Mouse (Mus musculus) lung, adult 2 months (tissue): Measurements from ENCODE around the gene Mrgpre. TPM values are rescaled to one million over a fixed set of nuclear protein-coding genes. Genes with fewer than 3 reads are reported as not detected.
A peak's percentile ranks its signal among the peaks of the same experiment; 100 is the strongest.

Source experiments
- DNase-seq: peaks from one replicate; pipeline ENCODE4 v3.0.0; 2022
- H3K4me1 ChIP-seq: fragments of 200-500 bp; 2 replicates; pipeline ENCODE4 v1.6.1; 2011; ENCODE audit warnings: low read length; ENCODE audit not compliant: control insufficient read depth, insufficient read depth
- H3K4me3 ChIP-seq: fragments of 200-500 bp; replicated peaks from 2 replicates; pipeline ENCODE3; 2011; ENCODE audit warnings: low read depth, mild to moderate bottlenecking, control low read depth, low read length; ENCODE audit errors: extremely low read depth
- CTCF ChIP-seq: fragments of 200-500 bp; IDR thresholded peaks from 2 replicates; pipeline ENCODE4 v1.5.1; 2011; ENCODE audit warnings: mild to moderate bottlenecking, low read length, control low read depth; ENCODE audit not compliant: insufficient read depth
- POLR2A ChIP-seq: fragments of 200-500 bp; IDR thresholded peaks from 2 replicates; pipeline ENCODE4 v1.6.1; 2011; ENCODE audit warnings: low read depth, mild to moderate bottlenecking, control low read depth, low read length, borderline replicate concordance; ENCODE audit errors: extremely low read depth
- WGBS: fragments of 180-500 bp; shearing (Covaris S2); methylation state at CpG from one replicate; pipeline ENCODE4 v1.1.7; 2018; 5-methylcytosine and 5-hydroxymethylcytosine counted together
- polyA plus RNA-seq: library from polyadenylated mRNA; depleted of rRNA; stranded (reverse); fragments of >200 nt; gene quantifications from 2 replicates; pipeline ENCODE4 v1.2.3, GENCODE M21; 2012

Gene Mrgpre
- polyA plus RNA-seq, 1 experiment = 3.2 TPM

GRCm38 (mm10) chr7:143792336-143792985 is 8.2 kb upstream of the Mrgpre start:
- Histone ChIP-seq H3K4me3 (no peak overlapping the region), H3K4me1 (no peaks in the 10 kb centered on the region)
- DNase-seq = no peak
- WGBS = 58% methylated on average over 6 of the region's 6 CpGs
- TF ChIP-seq POLR2A (no peak), CTCF (no peak)

GRCm38 (mm10) chr7:143783378-143783995 is 813 bp downstream of the Mrgpre start:
- TF ChIP-seq POLR2A (no peak), CTCF (no peak)
- DNase-seq = no peak
- WGBS = 27% methylated on average over 6 of the region's 6 CpGs

GRCm38 (mm10) chr7:143777375-143777774 is 6.9 kb downstream of the Mrgpre start:
- H3K4me3 ChIP-seq = no peak overlapping the region
- WGBS = 46% methylated on average over 2 of the region's 2 CpGs
- DNase-seq = no peak
- no peaks in the 10 kb centered on the region for H3K4me1 ChIP-seq
- no peak for TF ChIP-seq POLR2A
- no peak for TF ChIP-seq CTCF

More at GRCm38 (mm10) chr7:143783378-143783995, 813 bp downstream of the Mrgpre start:
- Histone ChIP-seq H3K4me3 (peak overlapping the region; percentile 59), H3K4me1 (peaks cover 8% of the 10 kb centered on the region; the same call in 1 of the 2 replicates)

GRCm38 (mm10) chr7:143776137-143776536 is 8.2 kb downstream of the Mrgpre start:
- WGBS = 48% methylated on average over 3 of the region's 3 CpGs
- DNase-seq = no peak
- H3K4me1 ChIP-seq = no peaks in the 10 kb centered on the region
- TF ChIP-seq CTCF = no peak
- no peak for TF ChIP-seq POLR2A
- no peak overlapping the region for H3K4me3 ChIP-seq

- no peak overlapping the region for H3K4me3 ChIP-seq
- 21% methylated on average over 1 of the region's 1 CpGs for WGBS
- 0 out of 2 replicates have a peak, but pooled peaks cover 2% of the 10 kb centered on the region for H3K4me1 ChIP-seq
- no peak for DNase-seq
- TF ChIP-seq CTCF (no peak), POLR2A (no peak)
These were observed 14.8 kb downstream of the Mrgpre start for GRCm38 (mm10) chr7:143769461-143769860.

GRCm38 (mm10) chr7:143768267-143768666 is 16.0 kb downstream of the Mrgpre start:
- H3K4me1 ChIP-seq = 0 out of 2 replicates have a peak, but pooled peaks cover 2% of the 10 kb centered on the region
- WGBS = 54% methylated on average over 6 of the region's 6 CpGs
- DNase-seq = no peak
- no peak overlapping the region for H3K4me3 ChIP-seq
- TF ChIP-seq CTCF (no peak), POLR2A (no peak)

GRCm38 (mm10) chr7:143766893-143767292 is 17.4 kb downstream of the Mrgpre start, which contains the start of gene Mrgprg:
Gene Mrgprg, minus strand, starts transcription at chr7:143766993.
- 0 out of 2 replicates have a peak, but pooled peaks cover 2% of the 10 kb centered on the region for H3K4me1 ChIP-seq

GRCm38 (mm10) chr7:143764876-143765530 is 19.3 kb downstream of the Mrgpre start:
- Histone ChIP-seq H3K4me1 (0 out of 2 replicates have a peak, but pooled peaks cover 2% of the 10 kb centered on the region), H3K4me3 (no peak overlapping the region)
- 58% methylated on average over 19 of the region's 19 CpGs for WGBS
- TF ChIP-seq POLR2A (no peak), CTCF (no peak)
- no peak for DNase-seq

More at GRCm38 (mm10) chr7:143766893-143767292, 17.4 kb downstream of the Mrgpre start, which contains the start of gene Mrgprg:
- WGBS = 48% methylated on average over 6 of the region's 6 CpGs
- no peak within 1 kb of the TSS for H3K4me3 ChIP-seq
- TF ChIP-seq CTCF (no peak), POLR2A (no peak)
- DNase-seq = no peak

GRCm38 (mm10) chr7:143763794-143764193 is 20.5 kb downstream of the Mrgpre start:
- TF ChIP-seq CTCF (peak; percentile 52), POLR2A (no peak)
- DNase-seq = no peak
- Histone ChIP-seq H3K4me1 (no peaks in the 10 kb centered on the region), H3K4me3 (no peak overlapping the region)
- 8% methylated on average over 3 of the region's 3 CpGs for WGBS

- no peak overlapping the region for H3K4me3 ChIP-seq
- 62% methylated on average over 3 of the region's 3 CpGs for WGBS
- DNase-seq = no peak
- TF ChIP-seq CTCF (no peak), POLR2A (no peak)
- no peaks in the 10 kb centered on the region for H3K4me1 ChIP-seq
These were observed 25.3 kb downstream of the Mrgpre start for GRCm38 (mm10) chr7:143758956-143759355.
